Mouse (Mus musculus) CH12.LX (cell line): ENCODE data around the gene Magi2. TPM values are rescaled to one million over a fixed set of nuclear protein-coding genes. Genes with fewer than 3 reads are reported as not detected.

Experiments
- DNase-seq: peaks from one replicate; pipeline ENCODE4 v3.0.0-alpha.2; 2013; ENCODE audit errors: extremely low read depth
- H3K27ac ChIP-seq: 2 replicates; pipeline ENCODE4 v1.5.1; 2012; ENCODE audit warnings: low read depth, mild to moderate bottlenecking, control low read depth, moderate library complexity; ENCODE audit not compliant: insufficient read depth
- H3K27me3 ChIP-seq: replicated peaks from 2 replicates; pipeline ENCODE3; 2012; ENCODE audit warnings: inconsistent platforms
- H3K36me3 ChIP-seq, 2 experiments: replicated peaks in 1 of 2; 2 replicates each; pipeline versions ENCODE3 to v1.6.1; 2012; ENCODE audit warnings: inconsistent platforms in 1 of 2, low read length in 1 of 2, mild to moderate bottlenecking in 1 of 2, mixed read lengths in 1 of 2, moderate library complexity in 1 of 2; ENCODE audit not compliant: control insufficient read depth in 1 of 2, insufficient read depth in 1 of 2
- H3K4me1 ChIP-seq, 2 experiments: 2 replicates each; pipeline ENCODE4 v1.6.1; 2012; ENCODE audit warnings: inconsistent platforms in 1 of 2, moderate library complexity in 1 of 2; ENCODE audit not compliant: insufficient read depth in 2 of 2, control insufficient read depth in 1 of 2
- H3K4me2 ChIP-seq: 2 replicates; pipeline ENCODE4 v1.6.1; 2012; ENCODE audit warnings: low read depth, mild to moderate bottlenecking, control low read depth; ENCODE audit not compliant: poor library complexity, insufficient read depth, severe bottlenecking
- H3K4me3 ChIP-seq, 3 experiments: fragments of 150-350 bp in 1 of 3; sonication (generic) in 1 of 3; replicated peaks in 1 of 3; 2 replicates each; pipeline versions ENCODE3 to v1.5.1; 2011 to 2012; ENCODE audit warnings: low read depth in 2 of 3, low read length in 2 of 3, mild to moderate bottlenecking in 2 of 3, moderate library complexity in 2 of 3, control low read depth in 1 of 3, improper control_type of control experiment in 1 of 3, inconsistent platforms in 1 of 3, mixed read lengths in 1 of 3; ENCODE audit not compliant: poor library complexity in 1 of 3
- H3K79me2 ChIP-seq: replicated peaks from 2 replicates; pipeline ENCODE4 v1.6.1; 2012; ENCODE audit warnings: mild to moderate bottlenecking, moderate library complexity; ENCODE audit not compliant: control insufficient read depth, poor library complexity, insufficient read depth, severe bottlenecking; ENCODE audit errors: extremely low read depth
- H3K9ac ChIP-seq: 2 replicates; pipeline ENCODE4 v1.6.1; 2012; ENCODE audit warnings: low read depth, mild to moderate bottlenecking, control low read depth, moderate library complexity; ENCODE audit not compliant: insufficient read depth
- H3K9me3 ChIP-seq: replicated peaks from 2 replicates; pipeline ENCODE3; 2012; ENCODE audit warnings: low read length, inconsistent platforms, mixed read lengths
- BHLHE40 ChIP-seq: IDR thresholded peaks from 2 replicates; pipeline ENCODE4 v1.6.1; 2011; ENCODE audit warnings: mild to moderate bottlenecking, low read depth, low read length, improper control_type of control experiment
- CHD1 ChIP-seq: IDR thresholded peaks from 2 replicates; pipeline ENCODE4 v1.6.1; 2012; ENCODE audit warnings: low read depth, low read length, improper control_type of control experiment, inconsistent platforms
- CTCF ChIP-seq, 2 experiments: IDR thresholded peaks in 1 of 2; conservative IDR thresholded peaks in 1 of 2; 2 replicates each; pipeline ENCODE4 v1.5.1; 2011 to 2012; ENCODE audit warnings: low read depth in 2 of 2, low read length in 2 of 2, improper control_type of control experiment in 1 of 2, inconsistent platforms in 1 of 2, mild to moderate bottlenecking in 1 of 2, moderate library complexity in 1 of 2
- E2F4 ChIP-seq: IDR thresholded peaks from 2 replicates; pipeline ENCODE4 v1.6.1; 2011; ENCODE audit warnings: low read depth, low read length, improper control_type of control experiment; ENCODE audit not compliant: insufficient replicate concordance
- EP300 ChIP-seq: IDR thresholded peaks from 2 replicates; pipeline ENCODE4 v1.6.1; 2011; ENCODE audit warnings: low read length, improper control_type of control experiment
- ETS1 ChIP-seq: conservative IDR thresholded peaks from 2 replicates; pipeline ENCODE4 v1.6.1; 2012; ENCODE audit warnings: low read depth, mild to moderate bottlenecking, inconsistent platforms, low read length, improper control_type of control experiment, moderate library complexity
- MAX ChIP-seq: IDR thresholded peaks from 2 replicates; pipeline ENCODE4 v1.6.1; 2011; ENCODE audit warnings: low read length, improper control_type of control experiment
- PAX5 ChIP-seq: IDR thresholded peaks from 2 replicates; pipeline ENCODE4 v1.6.1; 2012; ENCODE audit warnings: low read length, inconsistent platforms, mixed read lengths
- RCOR1 ChIP-seq: conservative IDR thresholded peaks from 2 replicates; pipeline ENCODE4 v1.6.1; 2012; ENCODE audit warnings: low read depth, mild to moderate bottlenecking, inconsistent platforms, low read length, improper control_type of control experiment
- ZMIZ1 ChIP-seq: IDR thresholded peaks from 2 replicates; pipeline ENCODE4 v1.6.1; 2012; ENCODE audit warnings: low read depth, mild to moderate bottlenecking, inconsistent platforms, low read length, improper control_type of control experiment
- dilution Hi-C: fragments of 300-500 bp; cut with MboI; formaldehyde crosslinking; loops from 2 replicates; pipeline ENCODE4 v1.14.3; 2020; ENCODE audit warnings: low sequenced_read_pairs; ENCODE audit not compliant: extremely low pct_unique_long_range_greater_than_20kb, extremely low pct_ligation_motif_present
- in situ Hi-C: fragments of 300-500 bp; cut with MboI; formaldehyde crosslinking; loops from 3 replicates; pipeline ENCODE4 v1.14.3; 2019; ENCODE audit warnings: low sequenced_read_pairs, low pct_ligation_motif_present, low pct_unique_long_range_greater_than_20kb, mixed read lengths
- polyA plus RNA-seq: library from polyadenylated mRNA; unstranded; fragments of >175 nt; gene quantifications from 2 replicates; pipeline ENCODE4 v1.2.1, GENCODE M21; 2012; ENCODE audit warnings: low read depth; ENCODE audit not compliant: insufficient read length
- total RNA-seq, 2 experiments: library from RNA; depleted of rRNA; stranded (reverse); fragments of 300-350 nt in 1 of 2; fragments of >200 nt in 1 of 2; gene quantifications; 2 replicates each; pipeline ENCODE4 v1.2.3; 2012 to 2014

The Magi2 gene
- total and polyA plus RNA-seq, 3 experiments, result 0.37 to 0.63 (median 0.42) TPM

GRCm38 (mm10) chr5:19717296-19717695 is 490.5 kb downstream of the Magi2 start:
- Histone ChIP-seq H3K4me1 (no peaks in the 10 kb centered on the region), H3K4me2 (no peak overlapping the region), H3K36me3 (no peaks in the 10 kb centered on the region), H3K79me2 (no peaks in the 10 kb centered on the region), H3K9me3 (no peaks in the 10 kb centered on the region), H3K9ac (no peak overlapping the region), H3K4me3 (no peak overlapping the region), H3K27ac (no peak overlapping the region), H3K27me3 (no peaks in the 10 kb centered on the region)
- dilution Hi-C loops, result no loop called here
- TF ChIP-seq ZMIZ1, result no peak
- TF ChIP-seq E2F4, result no peak
- in situ Hi-C loops, result no loop called here
- DNase-seq, result no peak

- no peak overlapping the region for H3K4me2 ChIP-seq
- no peaks in the 10 kb centered on the region for H3K79me2 ChIP-seq
- TF ChIP-seq BHLHE40 (no peak), CTCF (conservative IDR thresholded peaks at IDR 0.05 in 1 of 2, IDR thresholded peaks at IDR 0.05 in 1 of 2; ENCODE audit: low read depth in 2 of 2, low read length in 2 of 2) (no peak), E2F4 (no peak)
- no peaks in the 10 kb centered on the region for H3K4me1 ChIP-seq
- in situ Hi-C loops (no loop called here), dilution Hi-C loops (no loop called here)
- H3K9me3 ChIP-seq, result no peaks in the 10 kb centered on the region
- no peak overlapping the region for H3K9ac ChIP-seq
- no peaks in the 10 kb centered on the region for H3K36me3 ChIP-seq
- no peak overlapping the region for H3K27ac ChIP-seq
- no peak overlapping the region for H3K4me3 ChIP-seq
- H3K27me3 ChIP-seq, result no peaks in the 10 kb centered on the region
- no peak for DNase-seq
These were observed 499.4 kb downstream of the Magi2 start for GRCm38 (mm10) chr5:19726277-19726676.

- H3K4me3 ChIP-seq, result no peak overlapping the region
- in situ Hi-C loops, result no loop called here
- H3K9me3 ChIP-seq, result no peaks in the 10 kb centered on the region
- no peaks in the 10 kb centered on the region for H3K27me3 ChIP-seq
- H3K79me2 ChIP-seq, result no peaks in the 10 kb centered on the region
- dilution Hi-C loops, result no loop called here
- DNase-seq, result no peak
- H3K4me2 ChIP-seq, result no peak overlapping the region
- H3K27ac ChIP-seq, result no peak overlapping the region
- TF ChIP-seq CHD1 (no peak), ETS1 (no peak), EP300 (no peak), PAX5 (no peak), MAX (no peak), RCOR1 (no peak)
- H3K4me1 ChIP-seq, result no peaks in the 10 kb centered on the region
- no peaks in the 10 kb centered on the region for H3K36me3 ChIP-seq
- H3K9ac ChIP-seq, result no peak overlapping the region
These were observed 518.5 kb downstream of the Magi2 start for GRCm38 (mm10) chr5:19745376-19745775.
